Mouse (Mus musculus) kidney, embryonic 14.5 days (tissue): ENCODE measurements around the gene Dmc1. TPM values are rescaled to one million over a fixed set of nuclear protein-coding genes. Genes with fewer than 3 reads are reported as not detected.
A peak's percentile ranks its signal among the peaks of the same experiment; 100 is the strongest.

Experiments
- ATAC-seq: fragments of 200-750 bp; cut with Nextera tagmentation; 2 replicates; pipeline ENCODE4 v1.8.0; 2017; ENCODE audit warnings: moderate number of reproducible peaks, mild to moderate bottlenecking, moderate TSS enrichment, moderate library complexity; ENCODE audit not compliant: low FRiP score, low TSS enrichment
- H3K27ac ChIP-seq: fragments of 300-500 bp; sonication (generic); 2 replicates; pipeline ENCODE4 v1.5.1; 2014; ENCODE audit warnings: low read depth, mild to moderate bottlenecking, low read length, moderate library complexity, mixed read lengths
- H3K27me3 ChIP-seq: fragments of 300-500 bp; sonication (generic); 2 replicates; pipeline ENCODE4 v1.6.1; 2014; ENCODE audit warnings: mild to moderate bottlenecking, low read length; ENCODE audit not compliant: control insufficient read depth, insufficient read depth
- H3K36me3 ChIP-seq: fragments of 300-500 bp; sonication (generic); 2 replicates; pipeline ENCODE4 v1.6.1; 2014; ENCODE audit warnings: low read length, mixed read lengths; ENCODE audit not compliant: control insufficient read depth, insufficient read depth
- H3K4me1 ChIP-seq: fragments of 300-500 bp; sonication (generic); 2 replicates; pipeline ENCODE4 v1.6.1; 2014; ENCODE audit warnings: low read length, mixed read lengths; ENCODE audit not compliant: control insufficient read depth, insufficient read depth
- H3K4me2 ChIP-seq: fragments of 300-500 bp; sonication (generic); replicated peaks from 2 replicates; pipeline ENCODE4 v1.6.1; 2014; ENCODE audit warnings: low read depth, mild to moderate bottlenecking, low read length
- H3K4me3 ChIP-seq: fragments of 300-500 bp; sonication (generic); 2 replicates; pipeline ENCODE4 v1.5.1; 2014; ENCODE audit warnings: mild to moderate bottlenecking, low read length
- H3K9ac ChIP-seq: fragments of 300-500 bp; sonication (generic); 2 replicates; pipeline ENCODE4 v1.6.1; 2014; ENCODE audit warnings: low read depth, mild to moderate bottlenecking, low read length, moderate library complexity
- H3K9me3 ChIP-seq: fragments of 300-500 bp; sonication (generic); 2 replicates; pipeline ENCODE4 v1.6.1; 2016; ENCODE audit warnings: low read length; ENCODE audit not compliant: control insufficient read depth
- WGBS: fragments of 180-500 bp; shearing (Covaris S2); extraction: QIAGEN DNeasy Blood & Tissue Kit; methylation state at CpG from one replicate; pipeline ENCODE4 v1.1.7; 2014; 5-methylcytosine and 5-hydroxymethylcytosine counted together
- polyA plus RNA-seq: library from polyadenylated mRNA; unstranded; fragments of >200 nt; fragmentation: Nextera tagmentation; extraction: Ambion mirVana; gene quantifications from 2 replicates; pipeline ENCODE4 v1.2.1, GENCODE M21; 2014

Gene Dmc1
- polyA plus RNA-seq, 1 experiment from 2014 or later: 1.4 TPM

DNA sequence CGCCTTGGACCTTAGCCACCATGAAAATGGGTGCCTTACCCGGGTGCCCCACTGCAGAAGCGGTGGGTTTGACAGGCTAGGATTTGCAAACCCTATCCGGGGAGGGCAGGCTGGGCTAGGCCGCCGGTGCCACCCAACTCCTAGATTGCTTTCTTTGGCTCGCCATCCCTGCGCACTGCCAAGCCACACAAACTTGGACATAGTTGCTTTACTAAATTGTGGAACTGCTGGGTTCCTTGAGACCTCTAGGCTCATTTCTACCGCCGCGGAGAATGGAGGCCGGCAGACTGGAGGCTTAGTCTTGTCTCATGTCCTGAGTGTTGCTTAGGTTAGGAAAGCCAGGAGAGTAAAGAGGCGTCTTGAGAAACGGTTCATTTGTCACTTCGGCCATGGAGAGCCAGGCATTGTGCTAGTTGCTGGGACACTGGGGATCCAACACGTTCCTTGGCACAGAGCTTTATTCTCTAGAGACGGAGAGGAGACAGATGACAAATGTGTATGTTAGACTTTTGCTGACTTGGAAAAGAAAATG, 57.6 kb downstream of the Dmc1 start:
- ATAC-seq: no peak
- WGBS: 81% methylated on average over 17 of the region's 17 CpGs
- H3K9me3 ChIP-seq: no peaks in the 10 kb centered on the region
- H3K4me3 ChIP-seq: peak overlapping the region; percentile 97
- H3K4me2 ChIP-seq: peak overlapping the region; percentile 80
- peaks cover 17% of the 10 kb centered on the region for H3K4me1 ChIP-seq
- H3K9ac ChIP-seq: peak overlapping the region; percentile 67
- H3K36me3 ChIP-seq: peaks cover 23% of the 10 kb centered on the region
- peak overlapping the region; percentile 95 for H3K27ac ChIP-seq
- no peaks in the 10 kb centered on the region for H3K27me3 ChIP-seq

DNA sequence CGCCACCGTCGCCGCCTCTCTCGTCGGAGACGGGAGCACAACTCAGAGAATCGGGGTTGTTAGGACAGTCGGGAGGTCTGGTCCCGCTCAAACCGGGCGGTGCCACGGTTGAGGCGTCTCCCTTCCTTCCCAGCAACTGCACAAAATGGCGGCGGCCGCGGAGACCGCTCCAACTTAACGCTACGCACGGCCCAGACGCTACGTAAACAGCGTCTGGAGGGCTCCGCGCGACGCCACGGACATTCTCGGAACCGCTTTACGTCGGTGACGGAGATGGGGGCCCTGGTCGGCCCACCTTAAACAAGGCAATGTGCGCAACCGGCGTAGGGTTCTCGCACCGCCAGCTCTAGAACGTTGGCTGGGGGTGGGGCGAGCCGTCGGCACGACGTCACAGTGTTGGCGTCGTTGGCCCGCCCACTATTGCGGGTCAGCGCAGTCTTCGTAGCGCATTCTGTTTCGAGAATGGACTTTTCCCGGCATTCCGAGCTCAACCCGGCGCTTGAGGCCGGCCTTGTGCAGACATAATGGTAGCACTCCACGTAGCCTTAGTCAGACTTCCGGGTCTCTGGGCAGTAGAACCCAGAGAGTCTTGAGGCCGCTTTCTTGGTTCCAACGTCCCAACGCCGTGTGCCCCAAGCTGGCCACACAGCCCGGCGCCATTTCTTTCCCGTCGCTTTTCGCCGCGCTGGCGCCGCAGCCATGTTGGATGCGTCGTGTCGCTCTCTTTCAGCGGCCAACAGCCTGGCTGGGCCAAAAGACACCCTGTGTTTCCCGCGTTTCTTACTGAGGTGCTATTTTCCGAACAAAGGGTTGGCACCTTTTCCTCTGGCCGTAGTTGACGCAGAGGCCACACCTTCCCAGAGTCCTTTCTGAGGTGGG, 58.3 kb downstream of the Dmc1 start, which contains the start of gene Ddx17:
Gene Ddx17 (minus strand): TSS at position 332 of the 879 bp plus-strand sequence.
- no peaks in the 10 kb centered on the region for H3K9me3 ChIP-seq
- peaks cover 17% of the 10 kb centered on the region for H3K4me1 ChIP-seq
- no peaks in the 10 kb centered on the region for H3K27me3 ChIP-seq
- H3K27ac ChIP-seq: peak within 1 kb of the TSS; percentile 98
- H3K9ac ChIP-seq: peak within 1 kb of the TSS; percentile 99
- peak within 1 kb of the TSS; percentile 80 for H3K4me2 ChIP-seq
- WGBS: 2% methylated on average over 84 of the region's 84 CpGs
- peak; percentile 97 for ATAC-seq
- peaks cover 30% of the 10 kb centered on the region for H3K36me3 ChIP-seq
- peak within 1 kb of the TSS; percentile 97 for H3K4me3 ChIP-seq

DNA sequence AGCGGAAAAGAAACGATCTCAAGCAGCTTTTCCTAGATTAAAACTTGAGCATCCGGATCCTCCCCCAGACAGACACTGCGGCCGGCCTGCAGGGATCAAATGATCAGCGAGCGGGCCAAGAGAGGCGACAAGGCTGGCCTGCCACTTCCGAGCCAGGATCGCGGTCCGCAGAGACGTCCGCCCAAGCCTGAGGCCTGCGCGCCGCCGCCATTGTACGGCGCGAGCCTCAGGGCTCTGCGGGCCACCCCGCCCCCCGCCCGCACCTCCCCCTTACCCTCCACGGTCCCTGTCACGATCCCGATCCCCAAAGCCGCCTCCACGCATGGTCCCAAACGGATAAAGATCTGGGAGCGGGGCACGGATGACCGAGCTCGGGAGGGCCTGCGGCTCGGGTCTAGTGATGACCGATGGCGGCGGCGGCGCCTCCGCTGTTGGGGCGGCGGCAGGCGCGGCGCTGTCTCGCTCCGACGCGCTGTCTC, 58.9 kb downstream of the Dmc1 start:
- H3K4me1 ChIP-seq: peaks cover 17% of the 10 kb centered on the region

DNA sequence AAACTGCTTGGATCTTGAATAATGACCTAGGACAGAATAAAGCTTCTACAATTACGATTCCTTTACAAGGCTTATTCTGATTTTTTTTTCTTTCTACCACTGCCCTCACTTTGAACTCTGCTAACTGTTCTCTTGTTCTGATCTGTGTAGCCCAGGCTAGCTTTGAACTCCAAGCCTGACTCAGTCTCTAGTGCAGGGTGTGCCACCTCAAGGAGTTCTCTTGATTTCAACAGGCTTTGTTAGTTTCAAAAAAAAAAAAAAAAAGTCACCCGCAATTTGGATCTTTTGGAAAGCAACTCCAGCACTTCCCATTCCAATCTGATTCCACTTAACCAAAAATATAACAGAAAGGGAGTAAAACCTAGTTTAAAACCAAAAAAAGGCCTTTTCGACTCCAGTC, 59.4 kb downstream of the Dmc1 start:
- no peaks in the 10 kb centered on the region for H3K27me3 ChIP-seq
- 2% methylated on average over 3 of the region's 3 CpGs for WGBS

More for the DNA sequence above, 58.9 kb downstream of the Dmc1 start:
- under 1% methylated on average over 50 of the region's 52 CpGs for WGBS
- Histone ChIP-seq H3K36me3 (peaks cover 37% of the 10 kb centered on the region), H3K4me3 (peak overlapping the region; percentile 97), H3K4me2 (peak overlapping the region; percentile 80), H3K9me3 (no peaks in the 10 kb centered on the region), H3K27me3 (no peaks in the 10 kb centered on the region), H3K9ac (peak overlapping the region; percentile 99), H3K27ac (peak overlapping the region; percentile 98)
- peak; percentile 65 for ATAC-seq

DNA sequence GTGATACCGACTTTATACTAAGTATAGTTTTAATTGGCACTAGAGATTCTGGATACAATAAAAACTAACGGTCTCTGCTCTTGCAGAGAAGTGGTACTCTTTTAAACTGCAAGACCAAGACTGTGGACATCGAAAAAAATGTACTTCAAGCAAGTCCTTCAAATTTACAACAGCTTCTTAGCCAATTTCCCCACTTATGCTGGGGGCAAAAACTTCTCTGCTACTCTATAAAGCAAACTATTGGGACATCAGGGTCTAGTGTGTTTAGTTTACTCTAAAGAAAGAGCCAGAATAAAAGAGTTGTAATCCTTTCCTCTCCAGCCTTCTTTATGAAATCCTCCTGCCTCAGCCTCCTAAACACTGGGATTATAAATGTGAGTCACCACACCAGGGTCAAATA, 60.9 kb downstream of the Dmc1 start:
- peaks cover 17% of the 10 kb centered on the region for H3K4me1 ChIP-seq
- no peak for ATAC-seq
- no peak overlapping the region for H3K9ac ChIP-seq
- 95% methylated on average over 3 of the region's 3 CpGs for WGBS
- peaks cover 57% of the 10 kb centered on the region for H3K36me3 ChIP-seq
- H3K27ac ChIP-seq: no peak overlapping the region
- peak overlapping the region; percentile 97; the same call in 1 of the 2 replicates for H3K4me3 ChIP-seq
- H3K4me2 ChIP-seq: peak overlapping the region; percentile 80
- H3K27me3 ChIP-seq: no peaks in the 10 kb centered on the region
- no peaks in the 10 kb centered on the region for H3K9me3 ChIP-seq

More for the DNA sequence above, 59.4 kb downstream of the Dmc1 start:
- peak overlapping the region; percentile 99 for H3K9ac ChIP-seq
- H3K4me2 ChIP-seq: peak overlapping the region; percentile 80
- H3K4me1 ChIP-seq: peaks cover 17% of the 10 kb centered on the region
- H3K9me3 ChIP-seq: no peaks in the 10 kb centered on the region
- H3K36me3 ChIP-seq: peaks cover 42% of the 10 kb centered on the region
- ATAC-seq: no peak
- H3K27ac ChIP-seq: peak overlapping the region; percentile 98
- H3K4me3 ChIP-seq: peak overlapping the region; percentile 97

DNA sequence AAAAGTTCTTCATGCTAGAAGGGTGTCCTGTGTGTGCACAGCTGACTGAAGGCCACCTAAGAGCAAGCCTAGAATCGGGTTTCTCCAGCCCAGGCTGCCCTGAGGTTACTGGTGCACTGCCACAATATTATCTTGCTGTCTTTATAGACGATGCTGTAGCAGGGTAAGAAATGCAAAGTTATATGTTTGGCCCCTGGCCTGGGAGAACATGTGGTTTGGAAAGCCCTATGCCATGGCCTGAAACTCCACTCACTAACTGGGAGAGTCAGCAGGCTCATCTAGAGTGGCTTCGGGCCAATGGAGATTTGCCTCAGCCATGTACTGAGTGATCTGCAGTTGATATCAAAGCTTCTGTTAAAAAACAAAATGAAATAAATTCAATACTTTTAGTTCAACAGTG, 71.1 kb downstream of the Dmc1 start:
- no peak overlapping the region for H3K27ac ChIP-seq
- no peaks in the 10 kb centered on the region for H3K4me1 ChIP-seq
- no peaks in the 10 kb centered on the region for H3K27me3 ChIP-seq
- H3K4me3 ChIP-seq: no peak overlapping the region
- 83% methylated on average over 3 of the region's 3 CpGs for WGBS
- no peak overlapping the region for H3K9ac ChIP-seq
- no peak overlapping the region for H3K4me2 ChIP-seq
- H3K9me3 ChIP-seq: no peaks in the 10 kb centered on the region
- ATAC-seq: no peak
- peaks cover 100% of the 10 kb centered on the region for H3K36me3 ChIP-seq

DNA sequence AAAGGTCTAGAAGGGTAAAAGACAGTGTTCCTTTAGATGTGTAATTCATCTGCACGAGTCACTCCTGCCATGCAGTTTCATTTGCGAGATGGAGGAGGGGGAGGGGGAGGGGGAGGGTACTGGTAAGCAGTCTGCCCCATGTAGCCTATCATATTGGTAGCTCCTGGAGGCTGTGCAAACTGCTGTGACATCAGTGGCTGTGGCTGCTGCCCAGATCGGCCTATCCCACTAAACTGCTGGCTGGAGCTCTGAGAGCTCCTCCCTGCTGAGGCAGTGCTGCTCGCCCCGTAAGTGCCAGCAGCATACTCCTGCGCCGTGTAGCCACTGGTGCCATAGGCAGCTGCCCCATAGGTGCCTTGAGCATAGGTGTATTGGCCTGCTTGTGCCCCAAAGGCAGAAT, 75.0 kb downstream of the Dmc1 start:
- WGBS: 78% methylated on average over 7 of the region's 7 CpGs
- ATAC-seq: 0 out of 2 replicates have a peak, but pooled peaks have one; percentile 10
- H3K4me2 ChIP-seq: no peak overlapping the region

DNA sequence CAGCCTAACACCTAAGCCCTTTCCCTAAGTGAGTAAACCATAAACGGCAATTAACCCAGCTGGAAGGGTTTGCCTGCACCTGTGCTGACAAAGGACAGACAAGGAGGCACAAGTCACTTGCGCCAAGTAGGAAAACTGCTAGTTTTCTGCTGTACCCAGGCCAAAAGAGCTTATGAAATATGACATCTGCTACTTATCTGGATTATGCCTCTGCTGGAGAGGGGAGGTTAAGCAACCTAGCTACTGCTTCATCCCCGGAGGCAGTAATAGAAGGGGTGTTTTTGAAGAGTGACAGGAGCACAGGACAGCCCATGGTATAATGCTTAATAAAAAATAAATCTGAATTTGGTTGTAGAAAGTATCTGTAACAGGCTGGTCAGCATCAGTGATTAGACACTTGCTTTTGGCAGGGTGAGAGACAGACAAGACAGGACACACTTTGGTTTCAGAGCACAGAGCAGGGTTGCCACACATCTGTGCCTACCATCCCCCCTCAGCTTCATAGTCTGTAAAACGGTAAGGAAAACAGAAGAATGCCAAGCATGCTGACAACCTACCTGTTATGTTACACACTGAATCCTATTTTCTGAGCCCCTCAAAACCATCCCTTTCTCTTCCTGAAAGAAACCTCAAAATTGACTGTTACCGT, 76.8 kb downstream of the Dmc1 start:
- H3K27ac ChIP-seq: no peak overlapping the region
- WGBS: 72% methylated on average over 5 of the region's 5 CpGs
- H3K4me1 ChIP-seq: no peaks in the 10 kb centered on the region
- no peak overlapping the region for H3K4me3 ChIP-seq
- no peaks in the 10 kb centered on the region for H3K27me3 ChIP-seq
- H3K36me3 ChIP-seq: peaks cover 73% of the 10 kb centered on the region
- ATAC-seq: no peak
- H3K9me3 ChIP-seq: no peaks in the 10 kb centered on the region
- H3K4me2 ChIP-seq: no peak overlapping the region
- H3K9ac ChIP-seq: no peak overlapping the region

More for the DNA sequence above, 75.0 kb downstream of the Dmc1 start:
- Histone ChIP-seq H3K27me3 (no peaks in the 10 kb centered on the region), H3K9ac (no peak overlapping the region), H3K4me1 (no peaks in the 10 kb centered on the region), H3K27ac (no peak overlapping the region), H3K4me3 (no peak overlapping the region), H3K9me3 (no peaks in the 10 kb centered on the region), H3K36me3 (peaks cover 90% of the 10 kb centered on the region)
